Mouse (Mus musculus): Measurements from ENCODE around the gene Fbxo36. TPM values are rescaled to one million over a fixed set of nuclear protein-coding genes. Genes with fewer than 3 reads are reported as not detected.
A peak's percentile ranks its signal among the peaks of the same experiment; 100 is the strongest.

The Fbxo36 gene
- 1 to 10 TPM; 1.4 to 2.4 TPM for polyA plus RNA-seq (2017; shearing (Covaris generic))

DNA sequence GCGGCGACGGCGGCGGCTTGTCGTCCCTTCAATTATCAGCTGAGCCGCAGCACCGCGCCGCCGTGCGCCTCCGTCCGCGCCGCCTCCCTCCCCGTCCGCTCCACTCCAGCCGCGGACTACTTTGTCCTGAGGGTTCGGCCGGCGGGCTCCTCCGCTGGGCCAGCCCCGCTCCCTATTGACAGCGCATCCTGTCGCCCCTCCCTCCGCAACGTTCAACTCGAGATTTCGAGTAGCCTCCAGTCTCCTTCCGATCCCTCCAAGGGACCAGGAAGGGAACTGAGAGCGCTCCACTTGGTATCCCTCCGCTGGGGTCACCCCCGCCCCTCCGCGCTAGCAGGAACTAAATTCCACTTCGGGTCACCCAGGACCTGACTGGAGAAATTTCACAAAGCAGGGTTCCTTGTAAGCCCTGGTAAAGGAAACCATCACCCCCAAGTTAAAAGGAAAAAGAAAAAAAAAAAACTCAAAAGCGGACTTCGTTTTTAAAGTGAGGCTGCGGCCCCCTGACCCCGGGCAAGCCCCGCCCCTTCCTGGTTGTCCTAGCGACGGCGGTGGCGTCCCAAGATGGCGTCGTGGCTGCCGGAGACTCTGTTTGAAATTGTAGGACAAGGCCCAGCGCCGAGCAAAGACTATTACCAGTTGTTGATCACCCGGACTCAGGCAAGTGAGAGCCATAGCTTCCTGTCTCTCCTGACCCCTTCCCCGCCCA, at the start of gene Fbxo36:
Gene Fbxo36 (plus strand): TSS at position 533 of the 709 bp plus-strand sequence.
- peak; percentile 71 for ATAC-seq

DNA sequence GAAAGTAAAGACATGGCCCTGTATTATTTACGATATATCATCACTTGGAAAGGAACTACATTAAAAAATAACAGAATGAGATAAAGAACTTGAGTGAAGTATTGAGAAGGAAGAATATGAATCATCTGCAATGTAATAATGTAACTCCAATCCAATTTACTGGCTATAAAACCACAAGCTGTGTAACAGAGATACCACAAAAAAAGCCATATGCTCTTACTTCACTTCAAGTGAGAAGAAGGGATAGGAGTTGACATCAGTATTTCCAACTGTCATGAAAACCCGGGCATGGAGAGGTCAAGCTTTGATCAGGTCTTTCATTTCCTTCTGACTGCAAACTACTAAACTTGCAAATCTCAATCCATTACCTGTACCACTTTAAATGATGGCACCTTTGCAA, 48.2 kb upstream of the Fbxo36 start:
- no peak for ATAC-seq

DNA sequence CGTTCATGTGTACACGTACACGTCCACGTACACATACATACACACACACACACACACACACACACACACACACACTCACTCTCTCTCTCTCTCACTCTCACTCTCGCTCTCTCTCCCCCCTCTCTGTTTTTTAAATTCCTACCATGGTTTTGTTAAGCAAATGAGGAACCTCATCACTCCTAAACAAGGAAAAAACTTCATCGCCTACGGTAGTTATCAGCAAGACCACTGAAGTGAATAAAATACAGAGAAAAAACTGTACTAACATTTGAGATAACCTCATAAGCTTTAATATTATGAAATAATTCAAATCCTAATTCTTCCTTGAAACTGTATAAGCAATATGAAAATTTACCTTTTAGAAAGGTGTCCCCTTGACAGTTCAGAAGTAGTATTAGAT, 44.3 kb upstream of the Fbxo36 start:
- ATAC-seq, result no peak

DNA sequence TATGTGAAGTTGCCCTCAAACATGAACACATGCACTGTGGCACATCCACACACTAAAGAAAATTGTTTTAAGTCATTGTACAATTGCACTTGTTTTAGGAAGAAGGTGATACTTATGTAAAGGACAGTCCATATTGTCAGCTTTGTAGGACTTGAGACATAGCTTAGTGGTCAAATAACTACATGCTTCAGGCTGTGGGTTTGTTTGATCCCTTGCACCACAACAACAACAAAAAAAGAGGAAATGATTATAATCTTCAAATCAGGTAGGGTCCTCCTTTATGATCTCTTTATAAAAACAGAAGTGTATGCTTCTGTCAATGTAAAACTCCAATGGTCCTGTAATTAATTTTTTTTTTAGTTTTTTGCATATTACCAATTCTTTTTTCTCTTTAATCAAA, 40.5 kb upstream of the Fbxo36 start:
- ATAC-seq, result no peak

DNA sequence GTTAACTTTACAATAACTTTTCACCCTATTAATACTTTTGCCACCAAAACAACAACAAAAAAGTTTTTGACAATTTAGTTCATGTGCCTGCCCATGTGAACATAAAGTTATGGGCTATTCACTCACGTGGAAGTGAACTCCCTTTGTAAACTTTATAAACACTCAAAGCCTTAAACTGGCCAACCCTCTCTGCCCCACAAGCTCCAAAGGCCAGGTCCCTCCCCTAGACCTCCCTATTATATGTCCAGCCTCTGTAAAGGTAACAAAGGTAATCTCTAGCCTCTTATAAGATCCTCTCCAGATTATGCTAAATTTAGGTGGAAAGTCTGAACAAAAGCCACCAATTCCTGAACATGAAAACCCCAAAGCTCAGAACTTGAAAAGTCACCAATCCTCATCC, 35.9 kb upstream of the Fbxo36 start:
- no peak for ATAC-seq

DNA sequence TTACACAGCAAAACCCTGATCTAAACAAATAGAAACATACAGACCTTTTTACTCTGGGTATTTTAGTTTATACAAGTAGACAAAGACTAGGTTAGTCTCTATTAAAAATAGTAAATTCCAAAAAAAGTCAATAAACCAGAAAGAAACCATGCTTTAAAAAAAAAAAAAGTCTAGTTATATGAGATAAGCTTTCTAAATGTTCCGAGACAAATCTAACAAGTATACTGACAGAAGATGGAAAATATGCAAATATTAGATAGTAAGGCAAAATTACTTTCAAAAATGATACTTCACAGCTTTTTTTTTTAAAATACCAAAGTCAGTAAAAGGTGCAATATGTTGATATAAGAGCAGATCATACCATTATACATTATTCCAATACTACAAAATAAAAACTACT, 22.0 kb upstream of the Fbxo36 start:
- ATAC-seq, result peak; percentile 53

DNA sequence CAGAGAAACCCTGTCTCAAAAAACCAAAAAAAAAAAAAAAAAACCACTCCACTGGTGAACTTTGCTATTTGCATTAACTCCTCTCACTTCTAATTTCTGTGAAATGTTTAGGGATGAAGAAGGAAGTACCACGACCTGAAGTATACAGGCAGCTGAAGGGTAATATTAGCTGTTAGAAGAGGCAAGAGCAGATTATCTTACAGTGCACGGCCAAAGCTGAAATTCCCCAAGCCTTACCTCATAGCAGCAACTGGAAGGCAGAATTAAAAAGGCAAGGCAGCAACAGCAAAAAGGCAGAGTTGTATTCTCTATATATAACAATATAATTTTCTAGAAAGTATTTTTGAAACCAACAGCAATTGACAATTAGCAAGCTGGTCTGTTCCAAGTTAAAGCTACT, 14.6 kb upstream of the Fbxo36 start:
- ATAC-seq, result no peak

DNA sequence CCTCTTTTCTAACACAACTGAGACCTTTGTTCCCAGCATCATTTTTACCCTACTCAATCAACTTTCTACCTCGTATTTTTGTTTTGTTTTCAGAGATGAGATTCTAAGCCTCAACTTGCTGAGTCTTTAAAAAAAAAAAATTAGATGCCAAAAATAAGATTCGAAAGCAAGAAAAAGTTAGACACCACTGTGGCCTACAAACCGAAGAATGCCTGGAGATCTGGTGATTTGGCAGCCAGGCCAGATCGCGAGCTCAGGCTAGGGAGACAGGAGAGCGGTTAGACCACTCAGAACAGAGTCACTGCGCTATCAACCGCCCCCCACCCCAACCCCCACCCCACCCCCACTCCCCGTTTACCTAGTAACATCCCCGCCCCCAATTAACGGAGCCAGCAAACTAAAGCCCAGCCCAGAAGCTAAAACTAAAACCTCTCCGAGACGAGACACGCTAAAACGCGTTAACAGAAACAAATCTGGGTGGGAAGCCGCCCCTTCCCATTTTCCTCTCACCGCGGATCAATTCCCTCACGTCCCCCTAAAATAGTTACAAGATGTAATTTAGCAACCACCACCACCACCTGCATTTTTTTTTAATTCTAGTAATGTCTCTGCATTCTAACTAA, 2.0 kb upstream of the Fbxo36 start:
- ATAC-seq, result no peak

DNA sequence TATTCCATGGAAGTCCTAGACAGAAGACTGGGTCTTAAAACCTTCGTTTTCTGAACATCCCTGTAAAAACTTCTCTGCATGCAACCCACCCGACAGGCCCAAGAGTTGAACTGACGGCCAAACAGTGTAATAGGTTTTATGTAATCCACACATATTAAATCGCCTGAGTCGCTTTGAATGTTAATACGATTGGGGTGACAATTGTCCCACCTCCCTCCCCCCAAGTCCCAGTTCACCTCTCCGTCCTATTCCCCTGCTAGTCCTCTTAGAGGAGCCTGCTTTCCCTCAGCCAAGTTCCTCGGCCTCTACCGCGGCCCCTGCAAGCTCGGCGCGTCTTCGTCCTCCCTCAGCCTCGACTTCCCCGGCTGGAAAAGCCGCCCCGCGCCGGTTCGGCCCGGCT, 1.5 kb upstream of the Fbxo36 start:
- ATAC-seq, result no peak

DNA sequence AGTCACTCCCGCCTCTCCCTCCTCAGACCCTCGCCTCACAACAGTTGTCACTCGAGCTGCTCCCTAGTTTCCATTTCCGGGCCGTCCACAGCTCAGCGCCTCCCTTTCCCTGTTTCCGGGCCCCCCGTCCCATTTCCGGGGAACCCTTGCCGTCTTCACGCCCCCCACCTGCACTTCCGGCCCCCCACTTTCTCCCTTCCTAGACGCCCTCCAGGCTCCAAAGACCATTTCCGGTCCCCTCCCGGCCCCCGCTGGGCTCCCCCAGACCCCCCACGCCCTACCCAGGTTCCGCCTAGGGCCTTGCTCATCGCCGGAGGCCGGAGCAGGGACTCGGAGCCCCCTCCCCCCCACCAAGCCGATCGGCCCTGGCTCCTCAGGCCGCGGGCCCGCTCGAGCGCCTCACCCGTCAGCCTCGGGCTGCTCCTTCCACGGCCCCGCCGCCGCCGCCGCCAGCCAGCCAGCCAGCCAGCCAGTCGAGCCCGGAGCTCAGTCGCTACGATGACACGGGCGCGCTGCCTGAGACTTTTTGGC, 955 bp upstream of the Fbxo36 start:
- peak; percentile 43 for ATAC-seq

DNA sequence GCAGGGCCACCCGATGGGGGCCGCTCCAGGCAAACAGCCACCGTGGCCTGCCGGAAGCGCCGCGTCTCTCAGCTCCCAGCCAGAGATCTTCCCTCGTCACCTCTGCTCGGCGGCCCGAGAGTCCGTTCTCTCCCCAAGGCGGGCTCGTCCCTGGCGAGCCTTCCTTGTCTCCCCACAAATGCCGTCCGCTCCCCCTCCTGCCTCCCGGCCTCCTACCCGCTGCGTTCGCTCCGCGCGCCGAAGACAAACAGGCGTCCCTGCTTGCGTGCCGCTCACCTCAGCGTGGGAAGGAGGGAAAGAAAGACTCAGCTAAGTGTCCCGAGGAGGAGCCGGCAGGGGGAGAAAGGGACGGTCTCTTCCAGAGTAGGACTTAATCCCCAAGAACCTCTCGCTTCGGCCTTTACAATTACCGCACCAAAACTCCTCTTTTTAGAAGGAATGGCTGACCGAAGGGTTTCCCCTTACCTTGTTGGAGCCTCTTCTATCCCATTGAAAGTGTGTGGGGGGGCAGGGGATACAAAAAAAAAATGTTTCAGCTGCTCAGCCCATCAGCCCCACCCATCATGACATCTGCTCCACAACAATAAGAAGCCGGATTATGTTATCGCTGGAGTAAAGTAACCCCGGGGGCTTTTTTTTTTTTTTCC, 500 bp downstream of the Fbxo36 start, which contains the start of gene Trip12:
Gene Trip12 (minus strand): TSS at position 499 of the 647 bp plus-strand sequence.
- ATAC-seq, result peak; percentile 47

DNA sequence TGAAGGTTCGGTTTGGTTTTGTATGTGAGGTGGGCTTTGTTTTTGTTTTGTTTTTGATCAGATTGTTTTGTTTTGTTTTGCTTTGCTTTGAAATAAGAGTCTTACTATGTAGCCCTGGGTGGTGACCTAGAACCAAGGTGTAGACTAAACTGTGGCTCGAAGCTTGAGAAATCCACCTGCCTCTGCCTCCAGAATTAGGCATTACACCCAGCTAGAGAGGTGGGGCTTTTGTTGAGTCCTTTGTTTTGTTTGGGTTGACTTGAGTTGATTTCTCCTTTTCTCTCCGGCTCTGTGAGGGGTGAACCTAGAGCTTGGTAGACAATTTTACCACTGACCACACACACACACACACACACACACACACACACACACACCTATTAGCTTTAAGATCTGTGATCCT, 1.4 kb downstream of the Fbxo36 start:
- ATAC-seq, result no peak

DNA sequence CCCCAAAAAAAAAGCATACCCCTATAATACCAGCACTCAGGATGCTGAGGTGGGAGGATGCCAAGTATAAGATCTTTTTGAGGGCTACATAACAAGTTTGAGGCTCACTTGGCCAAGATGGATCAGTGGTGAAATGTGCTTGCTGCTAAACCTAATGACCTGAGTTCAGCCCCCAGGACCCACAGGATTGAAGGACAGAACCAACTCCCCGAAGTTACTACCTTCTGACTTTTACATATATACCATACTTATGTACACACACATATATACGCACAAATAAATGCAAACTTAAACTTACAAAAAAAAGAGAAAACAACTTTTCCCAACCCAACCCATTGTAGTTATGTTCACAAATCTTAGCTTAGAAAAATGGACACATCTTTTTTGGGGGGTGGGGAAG, 3.7 kb downstream of the Fbxo36 start:
- ATAC-seq, result no peak

DNA sequence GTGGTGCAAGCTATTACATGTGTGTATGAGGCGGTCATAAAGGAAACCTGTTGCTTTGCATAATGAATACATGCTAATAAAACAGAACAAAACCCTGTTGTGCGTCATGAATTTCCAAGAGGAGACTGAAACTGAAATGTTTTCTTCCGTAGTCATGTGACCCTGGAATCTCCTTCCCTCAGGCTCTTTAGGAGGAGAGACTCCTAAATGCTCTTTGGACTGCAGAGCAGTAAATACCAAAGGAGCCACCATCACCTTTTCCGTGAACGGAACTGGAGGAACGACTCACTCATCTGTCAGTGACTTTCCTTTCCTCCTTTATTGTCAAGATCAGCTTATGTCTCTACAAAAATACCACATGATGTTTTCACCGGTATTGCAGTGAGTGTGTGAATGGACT, 8.1 kb downstream of the Fbxo36 start:
- no peak for ATAC-seq

DNA sequence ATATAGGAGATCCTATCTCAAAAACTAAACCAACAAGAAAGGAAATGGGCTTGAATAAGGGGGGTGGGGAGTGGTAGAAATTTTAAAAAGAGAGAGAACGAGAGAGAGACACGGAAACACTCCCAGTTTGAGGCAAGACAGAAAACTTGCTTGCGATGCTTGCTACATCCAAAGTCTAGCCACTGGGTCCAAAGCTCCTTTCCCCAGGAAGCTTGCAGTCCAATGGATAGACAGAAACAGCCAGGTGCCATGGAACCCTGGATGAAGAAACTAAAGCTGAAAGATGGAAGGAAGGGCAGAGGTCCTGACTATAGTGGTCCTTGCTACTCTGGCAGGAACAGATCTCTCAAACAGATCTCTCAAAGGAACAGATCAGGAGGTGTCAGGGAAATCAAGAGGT, 8.7 kb downstream of the Fbxo36 start:
- no peak for ATAC-seq

DNA sequence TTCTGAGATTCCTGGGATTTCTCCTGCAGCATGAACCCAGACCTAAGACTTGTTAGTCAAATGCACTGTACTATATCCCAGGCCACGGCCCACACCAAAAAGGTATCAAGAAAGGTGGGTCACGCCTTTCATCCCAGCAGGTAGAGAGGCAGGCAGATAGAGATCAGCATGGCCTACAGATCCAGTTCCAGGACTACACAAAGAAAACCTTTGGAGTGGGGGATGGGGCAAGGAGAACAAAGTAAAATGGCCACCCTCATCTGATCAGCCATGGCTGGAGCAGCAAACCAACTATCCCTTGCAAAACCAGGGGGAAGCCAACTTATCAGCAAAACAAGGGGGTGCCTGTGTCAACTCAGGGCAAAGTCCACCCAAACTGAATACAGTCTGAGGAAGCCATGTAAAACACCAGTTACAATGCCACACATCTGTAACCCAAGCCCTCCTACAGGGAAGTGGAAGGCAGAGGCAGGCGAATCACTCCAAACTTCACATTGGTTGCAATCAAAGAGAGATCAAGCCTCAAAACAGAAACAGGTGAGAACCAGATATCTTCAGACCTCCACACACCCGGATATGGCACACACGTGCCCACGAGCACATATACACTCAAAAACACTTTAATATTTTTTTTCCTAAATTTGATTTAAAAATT, 9.3 kb downstream of the Fbxo36 start:
- ATAC-seq, result no peak

DNA sequence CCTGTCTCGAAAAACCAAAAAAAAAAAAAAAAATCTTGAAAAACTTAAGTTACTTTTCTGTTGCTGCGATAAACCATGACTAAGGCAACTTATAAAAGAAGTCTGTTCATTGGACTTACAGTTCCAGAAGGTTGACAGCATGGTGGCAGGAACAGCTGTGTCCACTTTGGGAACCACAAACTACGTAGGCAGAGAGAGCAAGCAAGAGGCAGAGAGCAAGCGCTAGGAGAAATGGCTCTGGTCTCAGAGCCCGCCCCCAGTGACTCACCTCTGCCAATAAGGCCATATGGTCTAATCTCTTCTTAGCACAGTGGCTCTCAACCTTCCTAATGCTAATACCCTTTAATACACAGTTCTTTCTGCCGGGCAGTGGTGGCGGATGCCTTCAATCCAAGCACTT, 10.2 kb downstream of the Fbxo36 start:
- no peak for ATAC-seq

DNA sequence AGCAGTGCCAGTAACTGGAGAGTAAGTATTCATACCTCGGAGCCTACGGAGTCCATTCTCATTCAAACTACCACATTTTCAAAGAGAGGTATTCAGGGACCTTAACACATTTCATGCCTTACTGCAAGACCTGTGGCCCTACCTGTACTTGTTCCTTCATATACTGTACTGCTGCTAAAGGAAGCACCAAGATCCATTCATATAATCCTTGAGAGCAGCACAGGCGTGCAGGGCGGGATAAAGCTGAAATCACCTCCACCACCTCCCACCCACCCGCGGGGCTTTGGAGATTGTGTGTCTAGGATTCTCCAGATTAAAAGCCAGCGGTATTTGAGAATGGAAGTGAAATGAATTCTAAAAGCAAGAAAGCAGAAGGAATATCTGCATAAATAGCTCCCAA, 10.8 kb downstream of the Fbxo36 start:
- no peak for ATAC-seq

DNA sequence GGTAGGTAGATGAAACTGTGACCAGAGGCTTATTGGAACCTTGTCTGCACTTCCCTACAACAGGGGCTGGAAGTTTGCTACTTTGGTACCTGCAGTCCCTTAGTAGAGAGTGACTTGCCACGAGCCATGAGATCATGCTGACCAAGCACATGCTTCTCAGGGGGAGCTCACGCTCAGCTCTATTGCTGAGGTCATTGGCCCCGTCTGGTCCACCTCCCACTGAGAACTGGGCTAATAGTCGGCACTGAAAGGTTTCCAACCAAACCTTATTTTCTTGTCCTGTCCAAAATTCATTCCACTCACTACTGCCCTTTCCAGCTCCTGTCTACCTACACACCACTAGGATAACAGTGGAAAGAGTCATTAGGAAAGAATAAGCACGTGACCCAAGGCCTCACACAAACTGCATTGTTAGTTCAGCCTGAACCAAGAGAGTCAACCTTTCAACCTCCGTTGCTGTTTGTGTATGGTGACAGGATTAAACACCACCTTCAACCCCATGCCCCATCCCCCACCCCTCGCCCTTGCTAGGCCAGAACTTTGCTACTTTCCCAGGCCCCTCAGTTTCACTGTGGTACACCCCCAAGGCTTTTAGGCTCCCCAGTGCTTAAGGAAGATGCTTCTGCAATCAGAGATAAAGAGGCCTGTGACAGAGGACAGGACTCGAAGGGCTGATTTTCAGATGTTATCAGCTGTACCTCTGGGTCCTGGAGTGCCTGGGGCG, 12.0 kb downstream of the Fbxo36 start:
- ATAC-seq, result no peak

DNA sequence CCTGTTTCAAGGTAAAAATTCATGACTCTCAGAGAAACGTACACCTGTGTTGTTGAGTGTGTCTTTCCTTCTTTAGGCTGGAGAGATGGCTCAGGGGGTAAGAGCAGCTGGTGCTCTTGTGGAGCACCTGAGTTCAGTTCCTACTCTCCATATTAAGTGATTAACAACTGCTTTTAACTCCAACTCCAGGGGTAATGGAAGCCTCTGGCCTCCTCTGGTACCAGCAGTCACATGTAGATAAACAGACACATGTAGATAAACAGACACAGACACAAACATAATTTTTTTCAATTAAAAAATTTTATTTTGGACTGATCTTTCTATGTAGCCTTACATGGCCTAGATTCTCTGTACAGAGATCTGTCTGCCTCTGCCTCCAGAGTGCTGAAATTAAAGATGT, 14.1 kb downstream of the Fbxo36 start:
- ATAC-seq, result no peak

DNA sequence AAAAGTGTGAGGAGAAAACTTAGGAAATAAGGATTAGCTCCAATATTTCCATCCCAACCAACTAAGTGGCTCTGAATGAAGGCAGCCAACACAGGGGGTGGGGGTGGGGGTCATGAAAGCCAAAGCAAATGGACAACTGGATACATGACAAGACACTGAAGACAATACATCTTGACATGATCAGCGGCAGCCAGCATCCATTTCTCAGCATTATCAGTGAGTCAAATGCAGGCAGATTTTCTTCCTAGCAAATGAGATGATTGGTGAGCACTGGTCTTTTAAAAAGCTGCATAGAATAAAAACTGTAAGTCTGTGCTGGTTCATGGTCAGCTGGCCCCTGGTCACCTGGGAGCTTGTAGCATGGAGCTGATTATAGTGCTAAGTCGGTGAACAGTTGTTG, 15.3 kb downstream of the Fbxo36 start:
- no peak for ATAC-seq

DNA sequence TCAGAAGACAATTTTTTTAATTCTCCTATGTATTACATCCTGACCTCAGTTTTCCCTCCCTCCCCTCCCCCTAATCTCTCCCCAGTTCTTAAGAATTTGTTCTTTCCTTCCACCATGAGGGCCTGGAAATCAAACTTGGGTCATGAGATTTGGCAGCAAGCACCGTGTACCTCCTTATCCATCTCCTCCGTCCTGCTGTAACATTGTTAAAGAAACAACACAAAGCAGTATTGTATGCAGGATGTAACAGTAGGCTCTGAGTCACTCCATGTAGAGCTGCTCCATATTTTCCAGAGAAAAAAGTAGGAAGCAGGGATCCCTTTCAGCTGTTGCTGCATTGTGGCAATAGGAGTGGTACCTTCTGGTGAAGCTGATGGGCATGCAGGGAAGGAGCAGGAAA, 16.1 kb downstream of the Fbxo36 start:
- ATAC-seq, result no peak

DNA sequence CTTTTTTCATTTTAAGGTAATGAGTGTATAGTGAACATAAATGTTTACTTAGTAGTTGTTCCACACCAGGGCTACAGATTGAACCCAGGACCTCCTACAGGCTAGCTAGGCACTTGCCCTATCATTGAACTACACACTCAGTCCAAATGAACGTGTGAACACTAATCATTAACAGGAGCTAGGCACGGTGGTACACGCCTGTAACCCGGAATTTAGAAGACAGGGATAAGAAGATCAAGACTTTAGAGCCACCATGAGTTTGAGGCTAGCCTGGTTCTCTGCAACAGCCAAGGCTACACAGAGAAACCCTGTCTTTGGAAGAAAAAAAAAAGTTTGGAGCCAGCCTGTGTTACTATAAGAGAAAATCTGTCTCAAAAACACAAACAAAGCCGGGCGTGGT, 20.0 kb downstream of the Fbxo36 start:
- ATAC-seq, result no peak

Measured in CD4-positive, CD25-positive, alpha-beta regulatory T cell, adult 4 months (primary cell).